Mouse (Mus musculus) spleen, postnatal 10 days (tissue): ENCODE results near the gene Kcnq1.

Experiments used
- DNase-seq, 2 experiments: peaks; one replicate each; pipeline ENCODE4 v3.0.0; 2021 to 2022; ENCODE audit warnings: low spot score in 2 of 2

Kcnq1 gene

DNA sequence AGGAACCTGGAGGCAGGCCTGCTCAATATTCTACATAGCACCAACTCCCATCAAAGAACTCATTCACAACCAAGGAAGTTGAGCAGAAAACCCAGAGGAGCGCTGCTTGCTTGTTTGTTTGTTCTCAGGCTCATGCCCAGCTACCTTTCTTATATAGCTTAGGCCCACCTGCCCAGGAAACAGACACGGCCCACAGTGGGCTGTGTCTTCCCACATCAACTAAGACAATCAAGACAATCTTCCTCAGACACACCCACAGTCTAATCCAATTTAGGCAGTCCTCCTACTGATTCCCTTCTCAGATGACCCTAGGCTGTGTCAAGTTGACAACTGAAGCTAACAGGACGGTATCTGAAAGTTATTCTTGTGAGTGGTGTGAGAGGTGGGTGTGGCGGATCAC lies at the start of gene Kcnq1:
Kcnq1 (plus strand) TSS at position 301 of the 400 bp plus-strand sequence.
- DNase-seq, result no peak

DNA sequence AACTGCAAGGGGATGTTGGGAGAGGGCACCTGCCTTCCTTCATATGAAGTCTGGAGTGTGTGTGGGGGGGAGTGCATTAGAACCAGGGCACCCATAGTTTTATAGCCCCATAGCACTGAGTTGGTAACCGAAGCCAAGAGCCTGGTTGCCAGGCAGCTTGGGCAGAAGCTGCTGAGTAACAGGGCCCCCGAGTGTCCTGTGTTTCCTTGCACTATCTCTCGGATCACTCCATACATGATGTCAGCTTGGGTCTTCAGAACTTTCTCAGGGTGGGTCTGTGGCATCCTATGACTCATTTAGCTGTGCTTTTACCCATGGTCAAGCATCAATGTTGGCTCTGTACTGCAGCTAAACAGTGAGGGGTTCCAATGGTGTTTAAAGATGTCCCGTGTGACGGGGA lies 49.1 kb upstream of the Kcnq1 start:
- no peak for DNase-seq

DNA sequence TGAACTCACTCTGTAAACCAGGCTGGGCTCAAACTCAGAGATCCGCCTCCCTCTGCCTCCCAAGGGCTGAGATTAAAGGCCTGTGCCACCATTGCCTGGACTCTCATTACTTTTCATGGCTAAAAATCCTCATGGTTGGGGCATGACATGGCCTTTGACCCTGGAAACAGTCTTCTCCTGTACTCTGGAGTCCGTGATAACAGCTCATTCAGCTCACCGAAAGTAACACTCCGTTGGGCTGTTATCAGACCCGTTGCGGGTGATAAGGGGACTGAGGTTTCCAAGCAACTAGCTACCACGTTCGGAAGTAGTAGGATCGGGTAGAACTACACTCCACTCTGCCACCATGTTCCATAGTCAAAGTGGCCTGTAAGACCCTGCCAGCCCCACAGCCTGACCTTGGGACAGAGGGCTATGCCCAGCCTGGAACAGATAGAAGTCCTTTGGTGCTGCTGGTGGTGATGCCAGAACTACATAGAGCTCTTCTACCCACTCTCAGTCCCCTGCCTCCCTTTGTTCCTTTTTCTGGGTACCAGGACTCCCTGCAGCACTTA lies 48.4 kb upstream of the Kcnq1 start:
- DNase-seq, result no peak

GRCm38 (mm10) chr7:143058221-143058697 lies 47.9 kb upstream of the Kcnq1 start:
- no peak for DNase-seq

DNA sequence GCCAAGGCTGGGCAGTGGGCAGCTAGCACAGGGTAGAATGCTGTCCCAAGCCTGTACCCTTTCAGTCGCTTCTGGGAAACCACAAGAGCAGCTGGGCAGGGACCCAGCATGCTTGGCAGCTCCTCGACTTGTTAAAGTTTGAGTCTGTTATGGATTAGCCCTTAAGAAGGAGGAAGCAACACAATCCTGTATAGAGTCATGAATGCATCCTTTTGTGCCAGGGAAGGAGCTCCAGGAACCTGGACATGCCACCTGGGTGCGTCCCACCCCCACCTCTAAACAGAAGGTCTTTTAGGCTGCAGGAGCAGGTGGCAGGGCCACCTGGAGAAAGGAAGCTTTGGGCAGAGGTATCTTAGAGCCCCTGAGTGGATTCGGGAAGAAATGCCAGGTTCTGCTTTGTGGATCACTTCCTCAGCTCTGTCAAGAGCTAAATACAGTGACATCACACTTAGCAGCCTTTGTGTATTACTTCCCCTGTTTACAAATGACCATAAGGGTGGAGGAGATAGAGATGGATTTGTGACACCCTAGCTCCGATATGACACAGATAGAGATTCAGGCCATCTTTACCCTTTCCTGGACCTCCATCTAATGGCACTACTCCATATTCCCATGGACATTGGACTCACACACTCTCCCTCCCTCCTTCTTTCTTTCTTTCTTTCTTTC lies 46.8 kb upstream of the Kcnq1 start:
- no peak for DNase-seq

GRCm38 (mm10) chr7:143062704-143063103 lies 43.5 kb upstream of the Kcnq1 start:
- DNase-seq, result no peak

DNA sequence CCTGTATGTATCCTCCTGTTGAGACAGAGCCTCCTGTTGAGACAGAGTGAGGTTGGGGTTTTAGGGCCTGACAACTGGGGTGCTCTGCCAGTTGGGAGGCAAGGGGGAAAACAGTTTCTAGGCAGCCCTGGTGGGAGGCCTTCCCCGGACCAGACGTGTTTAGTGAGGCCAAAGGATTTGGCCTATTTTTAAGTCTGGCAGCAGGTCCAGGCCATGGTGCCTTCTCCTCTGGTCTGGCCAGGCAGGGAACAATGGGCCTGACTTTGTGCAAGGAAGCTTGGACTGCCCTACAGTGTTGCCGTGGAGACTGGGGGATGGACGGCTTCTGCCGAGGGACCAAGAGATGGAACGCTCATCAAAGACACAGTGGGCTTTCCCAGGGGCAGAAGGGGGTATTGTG lies 41.9 kb upstream of the Kcnq1 start:
- DNase-seq, result no peak

DNA sequence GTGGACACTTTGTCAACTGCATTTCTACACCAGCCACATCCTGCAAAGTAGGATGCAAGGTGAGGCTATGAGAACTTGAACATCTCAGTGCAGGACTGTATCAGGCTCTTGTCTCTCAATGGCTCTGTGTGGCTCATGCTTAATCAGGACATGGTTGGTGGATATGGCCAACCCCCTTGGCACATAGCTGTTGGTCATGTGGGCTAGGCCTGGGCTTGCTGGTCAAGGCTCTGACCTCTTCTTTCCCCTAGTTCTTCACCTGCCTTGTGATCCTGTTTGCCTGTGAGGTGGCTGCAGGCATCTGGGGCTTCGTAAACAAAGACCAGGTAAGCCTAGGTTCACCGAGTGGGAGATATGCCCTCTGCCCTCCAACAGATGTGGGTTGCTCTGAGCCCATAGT lies 40.5 kb upstream of the Kcnq1 start:
- DNase-seq, result no peak

DNA sequence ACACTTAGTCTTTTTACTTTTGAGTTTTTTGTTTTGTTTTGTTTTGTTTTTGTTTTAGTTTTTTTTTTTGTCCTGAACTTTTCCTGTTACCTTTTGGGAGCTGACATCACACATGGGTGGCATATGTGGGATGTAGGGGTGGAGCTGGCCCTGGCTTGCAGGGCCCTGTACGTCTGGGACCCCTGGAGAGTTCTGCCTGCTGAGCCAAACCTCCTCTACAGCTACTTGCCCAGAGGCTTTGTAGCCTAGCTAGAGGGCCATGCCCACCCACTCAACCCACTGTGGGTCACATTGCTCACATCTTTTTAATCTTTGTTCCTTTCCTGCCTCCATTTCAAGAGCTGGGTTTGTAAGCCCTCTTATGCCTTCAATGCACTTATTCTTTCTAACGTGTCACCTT lies 38.7 kb upstream of the Kcnq1 start:
- no peak for DNase-seq

DNA sequence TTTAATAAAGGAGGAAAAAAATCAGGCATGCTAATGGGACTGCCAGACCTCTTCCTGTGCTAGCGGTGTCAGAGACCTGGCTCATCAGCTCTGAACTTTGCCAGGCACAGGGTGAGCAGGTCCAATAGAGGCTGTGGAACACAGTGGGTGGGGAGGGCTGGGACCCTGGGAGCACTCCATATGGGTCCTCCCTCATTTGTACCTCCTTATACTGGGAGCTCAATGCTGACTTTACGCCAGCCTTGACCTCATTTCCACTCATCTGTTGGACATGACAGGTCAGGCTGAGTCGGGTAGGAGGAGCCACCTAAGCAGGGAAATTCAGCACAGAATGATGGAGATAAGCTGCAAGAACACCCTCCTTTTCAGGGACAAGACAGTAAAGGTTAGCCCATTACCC lies 38.3 kb upstream of the Kcnq1 start:
- no peak for DNase-seq

- DNase-seq, result peak in 1 of 2 experiments; percentile 45
These were observed 37.8 kb upstream of the Kcnq1 start for GRCm38 (mm10) chr7:143068316-143068881.

DNA sequence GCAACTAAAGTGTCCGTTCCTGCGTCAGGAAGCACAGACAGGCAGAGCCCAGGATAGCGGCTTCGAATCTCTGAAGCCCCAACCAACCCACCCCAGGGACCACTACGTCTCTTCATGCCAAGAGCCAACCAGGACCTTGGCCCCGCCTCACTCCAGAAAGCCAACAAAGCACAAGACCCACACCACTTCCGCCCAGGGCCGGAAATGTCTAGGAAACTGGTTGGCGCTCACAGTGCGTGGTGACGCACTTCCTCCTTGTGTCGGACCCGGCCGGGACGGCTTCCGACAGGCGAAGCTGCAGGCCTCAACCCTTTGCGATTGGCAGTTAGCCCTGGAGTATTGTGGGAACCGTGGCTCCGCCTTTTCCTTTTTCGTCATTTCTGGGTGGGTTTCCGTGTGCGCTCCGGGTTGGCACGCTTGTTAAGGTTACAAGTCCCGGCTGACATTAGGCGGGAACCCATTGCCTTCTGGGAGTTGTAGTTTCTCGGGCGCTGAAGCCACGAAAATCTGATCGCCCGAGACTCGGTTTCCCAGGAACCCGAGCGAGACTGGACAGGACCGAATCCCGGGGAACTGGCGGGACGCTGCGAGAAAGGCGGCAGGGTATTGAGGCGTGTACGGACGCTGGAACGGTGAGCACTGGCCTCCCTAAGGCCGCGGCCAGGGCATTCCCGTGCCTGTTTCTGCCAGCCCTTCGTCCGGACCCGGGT lies 37.1 kb upstream of the Kcnq1 start, which contains the start of gene Tssc4:
Tssc4 (plus strand) TSS at position 368 of the 710 bp plus-strand sequence.
- peak; percentile 86 to 93 for DNase-seq

DNA sequence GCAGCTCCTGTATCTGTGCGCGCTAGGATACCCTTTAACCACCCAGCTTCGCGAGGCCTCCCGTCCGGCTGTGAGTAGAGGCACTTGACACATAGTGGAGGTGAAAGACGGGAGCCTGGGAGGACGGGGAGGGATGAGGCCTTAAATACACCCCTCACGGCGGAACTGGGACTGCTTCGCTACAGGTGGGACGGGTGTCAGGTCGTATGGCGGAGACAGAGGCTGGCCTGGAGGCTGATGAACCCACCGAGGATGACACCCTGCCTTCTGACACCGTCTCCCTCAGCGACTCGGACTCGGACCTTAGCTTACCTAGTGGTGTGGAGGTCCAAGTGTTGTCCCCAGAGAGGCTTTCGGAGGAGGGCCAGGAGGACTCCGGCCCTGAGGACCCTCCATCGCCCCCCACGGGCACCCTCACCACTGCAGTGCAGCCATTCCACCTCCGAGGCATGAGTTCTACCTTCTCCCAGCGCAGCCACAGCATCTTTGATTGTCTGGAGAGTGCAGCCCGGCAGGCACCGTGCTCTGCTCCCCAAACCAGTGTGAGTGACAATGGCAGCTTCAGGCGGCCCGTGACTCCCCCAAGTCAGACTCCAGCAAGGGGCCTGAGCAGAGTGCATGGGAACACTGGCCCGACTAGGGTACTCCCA lies 36.3 kb upstream of the Kcnq1 start:
- DNase-seq, result peak in 1 of 2 experiments; percentile 59

DNA sequence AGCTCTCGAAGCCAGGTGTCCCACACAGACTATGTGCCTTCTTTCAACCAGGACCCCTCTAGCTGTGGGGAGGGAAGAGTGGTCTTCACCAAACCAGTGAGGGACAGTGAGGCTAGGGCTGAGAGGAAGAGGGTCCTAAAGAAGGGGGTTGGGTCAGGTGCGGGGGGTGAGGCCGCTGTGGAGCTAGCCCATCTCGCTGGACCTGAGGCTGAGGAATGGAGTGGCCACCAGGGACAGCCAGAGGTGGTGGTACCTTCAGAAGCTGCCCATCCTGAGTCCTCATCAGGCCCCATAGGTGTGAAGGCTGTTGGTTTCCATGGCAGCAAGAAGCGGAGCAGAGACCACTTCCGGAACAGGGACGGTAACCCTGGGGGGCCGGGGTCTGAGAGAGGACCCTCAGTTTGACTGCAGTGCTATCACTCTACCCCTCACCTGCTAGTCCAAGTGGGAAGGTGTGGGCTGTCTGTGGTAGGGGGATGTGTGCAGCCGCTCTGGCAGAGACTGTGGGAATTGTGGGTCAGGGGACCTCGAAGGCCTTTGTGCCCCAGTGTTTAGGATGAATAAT lies 35.6 kb upstream of the Kcnq1 start:
- DNase-seq, result no peak

- no peak for DNase-seq
These were observed 33.6 kb upstream of the Kcnq1 start for GRCm38 (mm10) chr7:143072605-143073004.

GRCm38 (mm10) chr7:143073086-143073485 lies 33.1 kb upstream of the Kcnq1 start:
- peak in 1 of 2 experiments; percentile 67 for DNase-seq

GRCm38 (mm10) chr7:143075394-143075793 lies 30.8 kb upstream of the Kcnq1 start:
- no peak for DNase-seq

GRCm38 (mm10) chr7:143077351-143077750 lies 28.8 kb upstream of the Kcnq1 start:
- DNase-seq, result no peak

DNA sequence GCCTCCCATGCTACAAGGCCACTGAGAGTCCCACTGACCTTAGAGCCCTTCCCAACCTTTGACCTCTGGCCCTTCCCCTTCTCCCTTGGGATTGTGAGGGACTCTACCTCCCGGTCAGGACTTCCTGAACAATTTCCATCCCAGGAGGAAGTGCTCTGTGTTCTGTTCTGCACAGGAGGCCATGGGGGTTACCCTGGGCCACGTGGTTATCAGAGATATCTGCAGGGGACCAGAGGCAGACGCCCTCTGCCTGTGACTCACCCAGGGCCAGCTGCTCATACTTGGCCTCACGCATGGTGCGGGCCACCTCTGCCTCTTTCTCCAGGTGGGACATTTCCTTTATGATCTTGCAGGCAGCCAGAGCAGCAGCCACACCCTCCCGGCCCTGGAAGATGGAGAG lies 24.1 kb upstream of the Kcnq1 start:
- no peak for DNase-seq

DNA sequence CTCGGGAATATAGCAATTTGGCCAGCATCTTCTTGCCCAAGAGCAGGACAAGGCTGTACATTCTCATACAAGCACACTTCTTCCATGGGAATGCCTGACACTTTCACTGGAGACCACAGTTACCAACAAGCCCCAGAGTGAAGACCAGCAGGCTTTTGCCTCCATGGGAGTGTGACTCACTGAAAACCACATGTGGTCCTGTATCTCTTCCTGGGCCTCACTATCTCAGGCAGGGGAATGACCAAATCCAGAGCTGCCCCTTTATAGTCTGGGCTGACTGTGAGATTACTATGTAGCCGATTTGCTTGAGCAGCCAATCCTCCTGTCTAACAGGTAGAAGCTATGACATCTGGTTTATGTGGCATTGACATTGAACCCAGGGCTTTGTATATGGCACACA lies 22.5 kb upstream of the Kcnq1 start:
- no peak for DNase-seq

DNA sequence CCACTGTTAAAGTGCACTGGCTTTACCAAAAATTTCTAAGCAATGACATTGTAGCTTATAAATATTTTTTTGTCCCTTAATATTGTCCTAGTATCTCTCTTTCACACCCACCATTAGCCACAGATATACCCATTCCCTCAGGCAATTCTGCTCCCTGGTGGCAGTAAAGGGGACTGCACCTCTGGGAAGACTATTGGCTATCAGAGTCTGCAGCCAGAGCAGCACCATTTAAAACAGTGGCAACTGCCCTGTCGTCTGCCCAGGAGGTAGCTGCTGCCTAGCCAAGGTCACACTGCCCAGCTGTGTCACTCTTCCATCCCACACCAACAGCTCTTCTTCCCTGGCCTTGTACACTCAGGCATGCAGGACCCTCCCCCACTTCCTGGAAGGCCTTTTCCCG lies 19.8 kb upstream of the Kcnq1 start:
- peak; percentile 67 to 87 for DNase-seq
